Mouse (Mus musculus) limb, embryonic 15.5 days (tissue): Measurements from ENCODE around the gene Ifi27l2b. TPM values are rescaled to one million over a fixed set of nuclear protein-coding genes. Genes with fewer than 3 reads are reported as not detected.
"Not testable (repeated sequence)": the region's sequence is repeated elsewhere in the genome, so short reads cannot be mapped to it uniquely, and the experiment has no call there.

Source experiments
- ATAC-seq: fragments of 200-750 bp; cut with Nextera tagmentation; 2 replicates; pipeline ENCODE4 v1.8.0; 2017; ENCODE audit warnings: low read depth, moderate TSS enrichment; ENCODE audit not compliant: insufficient number of reproducible peaks, low FRiP score, low TSS enrichment
- H3K27ac ChIP-seq: fragments of 300-500 bp; sonication (generic); 2 replicates; pipeline ENCODE4 v1.5.1; 2015; ENCODE audit warnings: moderate library complexity, mild to moderate bottlenecking, inconsistent platforms
- H3K27me3 ChIP-seq: fragments of 300-500 bp; sonication (generic); 2 replicates; pipeline ENCODE4 v1.6.1; 2015; ENCODE audit warnings: inconsistent platforms
- H3K36me3 ChIP-seq: fragments of 300-500 bp; sonication (generic); 2 replicates; pipeline ENCODE4 v1.6.1; 2015; ENCODE audit warnings: inconsistent platforms
- H3K4me1 ChIP-seq: fragments of 300-500 bp; sonication (generic); 2 replicates; pipeline ENCODE4 v1.6.1; 2015; ENCODE audit warnings: inconsistent platforms
- H3K4me2 ChIP-seq: fragments of 300-500 bp; sonication (generic); 2 replicates; pipeline ENCODE4 v1.6.1; 2015; ENCODE audit warnings: mild to moderate bottlenecking, inconsistent platforms
- H3K4me3 ChIP-seq: fragments of 300-500 bp; sonication (generic); 2 replicates; pipeline ENCODE4 v1.5.1; 2015; ENCODE audit warnings: mild to moderate bottlenecking, inconsistent platforms
- H3K9ac ChIP-seq: fragments of 300-500 bp; sonication (generic); 2 replicates; pipeline ENCODE4 v1.6.1; 2015; ENCODE audit warnings: inconsistent platforms
- H3K9me3 ChIP-seq: fragments of 300-500 bp; sonication (generic); 2 replicates; pipeline ENCODE4 v1.6.1; 2016; ENCODE audit warnings: inconsistent platforms
- WGBS: fragments of 180-500 bp; shearing (Covaris S2); methylation state at CpG from one replicate; pipeline ENCODE4 v1.1.7; 2015; 5-methylcytosine and 5-hydroxymethylcytosine counted together
- polyA plus RNA-seq: library from polyadenylated mRNA; unstranded; fragments of >200 nt; fragmentation: Nextera tagmentation; extraction: Ambion mirVana; gene quantifications from 2 replicates; pipeline ENCODE4 v1.2.1, GENCODE M21; 2015

Gene Ifi27l2b
- polyA plus RNA-seq, result not detected in 2 replicates

DNA sequence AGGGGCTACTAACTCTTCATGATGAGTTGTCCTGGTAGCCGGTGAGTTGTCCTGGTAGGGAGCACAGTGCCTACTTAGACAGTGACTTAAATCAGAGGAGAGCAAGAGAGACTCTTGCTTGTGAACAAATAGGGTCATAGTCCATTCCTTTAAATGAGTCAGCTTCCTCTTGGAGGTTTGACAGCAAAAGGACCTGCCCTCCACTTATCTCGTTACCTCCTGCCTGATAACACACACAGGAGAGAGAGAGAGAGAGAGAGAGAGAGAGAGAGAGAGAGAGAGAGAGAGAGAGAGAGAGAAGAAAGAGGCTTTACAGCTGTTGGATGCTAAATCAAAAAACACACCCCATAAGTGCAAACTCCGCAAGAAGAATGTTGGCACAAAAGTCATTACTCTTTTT is at the start of gene Ifi27l2b:
Gene Ifi27l2b, minus strand, starts transcription at position 84 of the 400 bp plus-strand sequence.
- Histone ChIP-seq H3K4me2 (no peak within 1 kb of the TSS), H3K36me3 (no peaks in the 10 kb centered on the region), H3K9ac (no peak within 1 kb of the TSS), H3K4me3 (no peak within 1 kb of the TSS), H3K27me3 (no peaks in the 10 kb centered on the region), H3K27ac (no peak within 1 kb of the TSS), H3K4me1 (no peaks in the 10 kb centered on the region), H3K9me3 (no peaks in the 10 kb centered on the region)
- no peak for ATAC-seq
- 74% methylated on average over 3 of the region's 3 CpGs for WGBS

DNA sequence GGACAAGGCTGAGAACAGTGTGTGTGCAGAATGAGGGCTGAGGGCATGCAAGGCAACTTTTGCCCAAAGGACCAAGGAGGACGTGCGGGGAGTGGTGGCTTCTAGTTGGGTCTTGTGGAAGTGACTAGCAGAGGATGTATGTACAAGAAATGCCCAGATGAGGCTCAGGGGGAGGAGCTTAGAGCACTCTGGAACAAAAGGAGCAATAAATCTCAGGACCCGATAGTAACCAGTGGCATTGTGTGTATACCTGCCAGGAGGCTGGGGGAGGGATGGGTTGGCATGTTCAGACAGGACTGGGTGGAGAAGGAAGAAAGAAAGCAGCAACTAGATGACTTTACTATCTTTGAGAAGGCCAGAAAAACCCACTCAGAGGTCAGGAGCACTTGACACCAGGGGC is 47.4 kb upstream of the Ifi27l2b start:
- no peaks in the 10 kb centered on the region for H3K9me3 ChIP-seq
- H3K27me3 ChIP-seq, result no peaks in the 10 kb centered on the region
- 68% methylated on average over 3 of the region's 3 CpGs for WGBS
- H3K27ac ChIP-seq, result no peak overlapping the region
- H3K36me3 ChIP-seq, result no peaks in the 10 kb centered on the region
- H3K4me1 ChIP-seq, result no peaks in the 10 kb centered on the region
- H3K4me2 ChIP-seq, result no peak overlapping the region
- no peak for ATAC-seq
- no peak overlapping the region for H3K4me3 ChIP-seq
- H3K9ac ChIP-seq, result no peak overlapping the region

- Histone ChIP-seq H3K4me1 (no peaks in the 10 kb centered on the region), H3K27ac (no peak overlapping the region), H3K27me3 (no peaks in the 10 kb centered on the region), H3K4me3 (no peak overlapping the region), H3K4me2 (no peak overlapping the region), H3K9ac (no peak overlapping the region), H3K36me3 (no peaks in the 10 kb centered on the region), H3K9me3 (no peaks in the 10 kb centered on the region)
- ATAC-seq, result no peak
- WGBS, result 77% methylated on average over 3 of the region's 3 CpGs
These were observed 46.3 kb upstream of the Ifi27l2b start for GRCm38 (mm10) chr12:103503300-103503699.

- no peak overlapping the region for H3K4me2 ChIP-seq
- H3K9me3 ChIP-seq, result no peaks in the 10 kb centered on the region
- no peak overlapping the region for H3K4me3 ChIP-seq
- 79% methylated on average over 2 of the region's 2 CpGs for WGBS
- H3K27me3 ChIP-seq, result no peaks in the 10 kb centered on the region
- no peak for ATAC-seq
- no peak overlapping the region for H3K27ac ChIP-seq
- no peaks in the 10 kb centered on the region for H3K36me3 ChIP-seq
- H3K9ac ChIP-seq, result no peak overlapping the region
- no peaks in the 10 kb centered on the region for H3K4me1 ChIP-seq
These were observed 42.2 kb upstream of the Ifi27l2b start for GRCm38 (mm10) chr12:103499261-103499660.

GRCm38 (mm10) chr12:103498768-103499167 is 41.7 kb upstream of the Ifi27l2b start:
- no peaks in the 10 kb centered on the region for H3K27me3 ChIP-seq
- H3K9ac ChIP-seq, result no peak overlapping the region
- H3K9me3 ChIP-seq, result no peaks in the 10 kb centered on the region
- no peaks in the 10 kb centered on the region for H3K4me1 ChIP-seq
- ATAC-seq, result no peak
- H3K27ac ChIP-seq, result no peak overlapping the region
- H3K4me2 ChIP-seq, result no peak overlapping the region
- no peak overlapping the region for H3K4me3 ChIP-seq
- WGBS, result 76% methylated on average over 5 of the region's 5 CpGs
- H3K36me3 ChIP-seq, result no peaks in the 10 kb centered on the region

DNA sequence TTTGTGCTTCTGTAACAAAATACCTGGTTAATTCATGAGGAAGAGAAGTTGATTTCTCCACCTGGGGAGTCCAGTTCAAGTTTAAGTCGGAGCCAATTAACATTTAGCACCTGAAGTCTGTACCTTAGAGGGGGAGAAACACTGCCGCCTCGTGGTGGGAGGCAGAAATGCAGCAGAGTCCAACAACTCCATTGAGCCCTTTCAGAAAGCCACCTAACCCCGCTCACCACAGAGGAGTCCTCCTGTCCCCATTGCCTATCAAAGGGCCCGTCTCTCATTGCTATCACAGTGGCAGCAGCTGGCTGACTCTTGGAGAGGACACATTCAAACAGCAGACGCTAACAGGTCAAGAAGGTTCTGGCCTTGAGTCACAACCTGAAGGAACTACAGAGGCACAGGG is 37.5 kb upstream of the Ifi27l2b start:
- Histone ChIP-seq H3K36me3 (no peaks in the 10 kb centered on the region), H3K9ac (no peak overlapping the region), H3K27me3 (no peaks in the 10 kb centered on the region), H3K4me3 (no peak overlapping the region), H3K27ac (no peak overlapping the region), H3K4me2 (no peak overlapping the region), H3K4me1 (no peaks in the 10 kb centered on the region), H3K9me3 (no peaks in the 10 kb centered on the region)
- WGBS, result 19% methylated on average over 6 of the region's 6 CpGs
- ATAC-seq, result no peak

- no peak overlapping the region for H3K4me2 ChIP-seq
- no peak overlapping the region for H3K4me3 ChIP-seq
- no peaks in the 10 kb centered on the region for H3K27me3 ChIP-seq
- H3K9me3 ChIP-seq, result no peaks in the 10 kb centered on the region
- H3K9ac ChIP-seq, result no peak overlapping the region
- ATAC-seq, result no peak
- H3K27ac ChIP-seq, result no peak overlapping the region
- 33% methylated on average over 5 of the region's 5 CpGs for WGBS
- no peaks in the 10 kb centered on the region for H3K4me1 ChIP-seq
- no peaks in the 10 kb centered on the region for H3K36me3 ChIP-seq
These were observed 35.7 kb upstream of the Ifi27l2b start for GRCm38 (mm10) chr12:103492767-103493166.

- WGBS, result 56% methylated on average over 3 of the region's 3 CpGs
- Histone ChIP-seq H3K4me1 (no peaks in the 10 kb centered on the region), H3K36me3 (no peaks in the 10 kb centered on the region), H3K27ac (no peak overlapping the region), H3K4me3 (no peak overlapping the region), H3K9me3 (no peaks in the 10 kb centered on the region), H3K9ac (no peak overlapping the region), H3K27me3 (no peaks in the 10 kb centered on the region), H3K4me2 (no peak overlapping the region)
- ATAC-seq, result no peak
These were observed 34.2 kb upstream of the Ifi27l2b start for GRCm38 (mm10) chr12:103491091-103491730.

DNA sequence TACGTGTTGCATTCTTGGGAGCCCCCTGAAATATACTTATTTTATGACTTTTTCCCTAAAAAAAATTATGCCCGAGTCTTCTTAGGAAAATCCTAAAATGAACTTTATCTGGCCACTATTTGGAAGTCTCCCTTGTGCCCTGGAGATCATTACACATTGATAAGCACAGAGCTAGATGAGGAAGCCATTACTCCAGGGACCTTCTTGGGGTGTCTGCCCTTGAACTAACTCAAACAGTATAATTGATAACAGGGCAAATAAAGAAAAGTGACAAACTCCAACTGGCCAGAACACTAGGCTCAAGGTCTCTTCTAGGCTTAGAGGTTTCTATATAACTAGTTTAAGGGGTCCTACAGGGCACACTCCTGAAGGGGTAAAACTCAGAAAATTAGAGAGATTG is 30.7 kb upstream of the Ifi27l2b start:
- no peak for ATAC-seq
- no peaks in the 10 kb centered on the region for H3K4me1 ChIP-seq
- no peak overlapping the region for H3K4me2 ChIP-seq
- no peak overlapping the region for H3K9ac ChIP-seq
- H3K4me3 ChIP-seq, result no peak overlapping the region
- no peaks in the 10 kb centered on the region for H3K36me3 ChIP-seq
- H3K9me3 ChIP-seq, result no peaks in the 10 kb centered on the region
- H3K27me3 ChIP-seq, result no peaks in the 10 kb centered on the region
- WGBS, result 56% methylated on average over 2 of the region's 2 CpGs
- no peak overlapping the region for H3K27ac ChIP-seq

DNA sequence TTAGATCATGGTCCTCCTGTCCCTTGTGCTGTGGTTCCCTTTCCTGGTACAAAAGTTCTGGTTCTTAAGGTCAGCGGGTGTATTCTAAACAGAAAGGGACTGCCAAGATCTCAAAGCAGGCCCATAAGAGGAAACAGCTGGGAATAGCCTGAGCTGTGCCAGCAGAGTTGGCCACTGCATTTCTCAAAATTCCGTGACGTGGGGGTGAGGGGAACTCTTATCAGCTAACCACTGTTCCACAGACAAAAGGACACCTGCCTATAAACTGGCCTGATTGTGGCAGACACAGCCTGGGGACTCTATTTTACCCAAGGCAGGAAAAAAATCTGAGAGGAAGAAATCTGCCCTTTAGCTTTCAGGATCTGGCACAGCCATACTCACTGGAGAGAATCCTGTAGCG is 30.3 kb upstream of the Ifi27l2b start:
- no peaks in the 10 kb centered on the region for H3K27me3 ChIP-seq
- ATAC-seq, result no peak
- H3K27ac ChIP-seq, result no peak overlapping the region

DNA sequence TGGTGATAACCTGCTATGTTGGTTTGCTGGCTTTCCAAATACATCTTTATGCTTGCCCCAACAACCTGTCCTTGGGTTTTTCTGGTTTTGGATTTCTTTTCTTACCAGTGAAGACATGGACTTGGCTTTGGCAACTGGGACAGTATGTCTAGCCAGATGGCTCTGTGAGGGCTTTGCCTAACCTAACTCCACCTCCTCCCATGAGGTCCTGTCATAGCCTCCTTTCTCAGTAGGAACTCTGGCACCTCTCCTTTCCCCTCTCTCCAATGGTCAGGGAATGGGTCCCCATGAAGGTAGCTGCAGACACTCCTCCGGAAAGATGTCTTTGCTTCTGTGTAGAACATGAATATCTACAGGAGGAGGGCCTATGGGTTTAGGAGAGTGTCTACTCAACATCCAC is 29.7 kb upstream of the Ifi27l2b start:
- no peak overlapping the region for H3K4me3 ChIP-seq
- no peak overlapping the region for H3K9ac ChIP-seq
- no peaks in the 10 kb centered on the region for H3K4me1 ChIP-seq
- H3K27ac ChIP-seq, result no peak overlapping the region
- H3K36me3 ChIP-seq, result no peaks in the 10 kb centered on the region
- 81% methylated on average over 1 of the region's 1 CpGs for WGBS
- ATAC-seq, result no peak
- H3K9me3 ChIP-seq, result no peaks in the 10 kb centered on the region
- no peaks in the 10 kb centered on the region for H3K27me3 ChIP-seq
- no peak overlapping the region for H3K4me2 ChIP-seq

More for the DNA sequence above, 30.3 kb upstream of the Ifi27l2b start:
- WGBS, result 62% methylated on average over 4 of the region's 4 CpGs
- Histone ChIP-seq H3K9me3 (no peaks in the 10 kb centered on the region), H3K4me2 (no peak overlapping the region), H3K4me3 (no peak overlapping the region), H3K9ac (no peak overlapping the region), H3K36me3 (no peaks in the 10 kb centered on the region), H3K4me1 (no peaks in the 10 kb centered on the region)

DNA sequence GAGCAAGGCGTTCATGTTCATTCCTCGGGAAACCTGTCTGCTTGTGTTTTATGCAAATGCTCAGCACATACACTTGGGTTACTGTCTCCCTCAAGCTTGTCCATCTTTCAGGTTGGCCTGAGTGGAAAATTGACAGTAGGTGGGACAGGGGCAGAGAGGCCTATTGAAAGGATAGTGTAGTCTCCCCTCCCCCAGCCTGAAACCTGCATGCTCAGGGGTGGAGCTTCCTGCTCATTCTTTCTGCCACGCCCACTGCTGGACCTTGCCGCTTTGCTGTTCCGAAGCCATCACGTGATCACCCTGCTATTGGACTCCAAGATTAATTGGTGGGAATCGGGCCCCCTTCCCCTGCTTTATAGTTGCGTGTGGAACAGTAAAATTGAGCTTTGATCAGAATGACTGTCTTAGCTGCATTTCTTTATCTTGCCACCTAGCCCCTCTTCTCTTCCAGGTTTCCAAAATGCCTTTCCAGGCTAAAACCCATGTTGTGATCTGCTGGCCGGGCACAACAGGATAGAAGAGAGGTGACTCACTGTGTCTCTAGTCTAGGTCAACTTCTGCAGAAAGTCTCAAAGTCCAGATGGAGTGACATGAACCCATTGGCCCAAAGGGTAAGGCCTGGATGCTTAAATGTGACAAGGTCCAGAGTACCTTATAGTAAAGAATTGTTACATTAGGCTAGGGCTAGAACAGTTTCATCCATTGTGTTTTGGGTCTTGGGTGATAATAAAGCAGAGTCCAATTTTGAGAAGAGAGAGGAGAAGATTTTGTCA is 27.4 kb upstream of the Ifi27l2b start:
- not testable (repeated sequence) for H3K4me1 ChIP-seq, H3K9ac ChIP-seq, H3K27me3 ChIP-seq, H3K4me2 ChIP-seq, H3K9me3 ChIP-seq, H3K4me3 ChIP-seq, ATAC-seq, H3K36me3 ChIP-seq, H3K27ac ChIP-seq
- WGBS, result 59% methylated on average over 9 of the region's 9 CpGs
